Mouse (Mus musculus) embryonic facial prominence, embryonic 12.5 days (tissue): Measurements from ENCODE around the gene Mcts2. TPM values are rescaled to one million over a fixed set of nuclear protein-coding genes. Genes with fewer than 3 reads are reported as not detected.
A peak's percentile ranks its signal among the peaks of the same experiment; 100 is the strongest.

Experiments used
- ATAC-seq: fragments of 200-750 bp; cut with Nextera tagmentation; 2 replicates; pipeline ENCODE4 v1.8.0; 2017; ENCODE audit not compliant: insufficient number of reproducible peaks, insufficient read depth, low FRiP score, low TSS enrichment
- H3K27ac ChIP-seq: fragments of 300-500 bp; sonication (generic); 2 replicates; pipeline ENCODE4 v1.5.1; 2016; ENCODE audit warnings: mild to moderate bottlenecking
- H3K27me3 ChIP-seq: fragments of 300-500 bp; sonication (generic); 2 replicates; pipeline ENCODE4 v1.6.1; 2016; ENCODE audit warnings: mild to moderate bottlenecking, moderate library complexity
- H3K36me3 ChIP-seq: fragments of 300-500 bp; sonication (generic); 2 replicates; pipeline ENCODE4 v1.6.1; 2016; ENCODE audit warnings: mild to moderate bottlenecking
- H3K4me1 ChIP-seq: fragments of 300-500 bp; sonication (generic); 2 replicates; pipeline ENCODE4 v1.6.1; 2016
- H3K4me2 ChIP-seq: fragments of 300-500 bp; sonication (generic); replicated peaks from 2 replicates; pipeline ENCODE4 v1.6.1; 2016; ENCODE audit warnings: mild to moderate bottlenecking, moderate library complexity
- H3K4me3 ChIP-seq: fragments of 300-500 bp; sonication (generic); 2 replicates; pipeline ENCODE4 v1.5.1; 2016; ENCODE audit warnings: mild to moderate bottlenecking
- H3K9ac ChIP-seq: fragments of 300-500 bp; sonication (generic); 2 replicates; pipeline ENCODE4 v1.6.1; 2016; ENCODE audit warnings: mild to moderate bottlenecking, moderate library complexity
- H3K9me3 ChIP-seq: fragments of 300-500 bp; sonication (generic); 2 replicates; pipeline ENCODE4 v1.6.1; 2016; ENCODE audit warnings: mild to moderate bottlenecking, moderate library complexity
- WGBS: fragments of 180-500 bp; shearing (Covaris S2); methylation state at CpG from one replicate; pipeline ENCODE4 v1.1.7; 2016; 5-methylcytosine and 5-hydroxymethylcytosine counted together
- polyA plus RNA-seq: library from polyadenylated mRNA; unstranded; fragments of >200 nt; fragmentation: Nextera tagmentation; extraction: Ambion mirVana; gene quantifications from 2 replicates; pipeline ENCODE4 v1.2.1, GENCODE M21; 2016

Mcts2 gene
- polyA plus RNA-seq, 1 experiment from 2014 or later: 38.9 TPM

DNA sequence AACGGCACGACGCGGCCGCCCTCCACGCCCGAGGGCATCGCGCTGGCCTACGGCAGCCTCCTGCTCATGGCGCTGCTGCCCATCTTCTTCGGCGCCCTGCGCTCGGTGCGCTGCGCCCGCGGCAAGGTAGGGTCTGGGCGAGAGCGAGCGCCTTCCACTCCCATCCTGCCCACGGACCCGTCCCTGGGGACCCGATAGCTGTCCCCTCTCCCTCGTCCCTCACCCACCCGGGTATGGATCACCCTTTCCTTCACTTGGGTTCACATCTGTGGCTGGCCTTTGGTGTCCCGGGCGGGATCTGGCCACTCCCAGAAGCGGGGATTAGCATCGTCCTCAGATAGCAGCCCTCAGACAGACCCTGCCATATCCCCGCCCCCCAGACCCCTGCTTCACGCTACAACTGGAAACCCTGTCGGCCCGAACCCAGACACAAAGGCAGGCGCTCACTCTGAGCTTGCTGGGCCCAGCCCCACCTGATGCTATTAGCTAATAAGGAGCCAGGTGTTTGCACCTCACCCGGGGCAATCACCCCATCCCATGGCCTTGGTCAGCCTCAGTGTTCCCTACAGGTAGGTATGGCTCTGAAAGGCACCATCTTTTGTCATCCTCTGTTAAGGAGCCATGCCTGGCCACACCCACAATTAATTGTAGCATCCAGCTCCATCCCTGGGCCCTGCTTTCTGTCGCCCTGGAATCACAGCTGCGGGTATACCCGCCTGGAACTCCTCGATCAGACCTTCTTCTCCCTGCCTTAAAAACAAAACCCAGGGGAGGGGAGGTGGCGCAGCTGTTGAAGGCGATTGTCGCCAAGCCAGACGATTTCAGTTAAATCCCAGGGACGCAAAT lies 17.0 kb upstream of the Mcts2 start:
- under 1% methylated on average over 46 of the region's 46 CpGs for WGBS
- Histone ChIP-seq H3K9ac (peak overlapping the region; percentile 98), H3K9me3 (no peaks in the 10 kb centered on the region), H3K4me2 (peak overlapping the region; percentile 69), H3K4me1 (peaks cover 26% of the 10 kb centered on the region), H3K27me3 (no peaks in the 10 kb centered on the region), H3K4me3 (peak overlapping the region; percentile 99), H3K27ac (peak overlapping the region; percentile 98), H3K36me3 (peaks cover 21% of the 10 kb centered on the region)
- peak; percentile 75 for ATAC-seq

DNA sequence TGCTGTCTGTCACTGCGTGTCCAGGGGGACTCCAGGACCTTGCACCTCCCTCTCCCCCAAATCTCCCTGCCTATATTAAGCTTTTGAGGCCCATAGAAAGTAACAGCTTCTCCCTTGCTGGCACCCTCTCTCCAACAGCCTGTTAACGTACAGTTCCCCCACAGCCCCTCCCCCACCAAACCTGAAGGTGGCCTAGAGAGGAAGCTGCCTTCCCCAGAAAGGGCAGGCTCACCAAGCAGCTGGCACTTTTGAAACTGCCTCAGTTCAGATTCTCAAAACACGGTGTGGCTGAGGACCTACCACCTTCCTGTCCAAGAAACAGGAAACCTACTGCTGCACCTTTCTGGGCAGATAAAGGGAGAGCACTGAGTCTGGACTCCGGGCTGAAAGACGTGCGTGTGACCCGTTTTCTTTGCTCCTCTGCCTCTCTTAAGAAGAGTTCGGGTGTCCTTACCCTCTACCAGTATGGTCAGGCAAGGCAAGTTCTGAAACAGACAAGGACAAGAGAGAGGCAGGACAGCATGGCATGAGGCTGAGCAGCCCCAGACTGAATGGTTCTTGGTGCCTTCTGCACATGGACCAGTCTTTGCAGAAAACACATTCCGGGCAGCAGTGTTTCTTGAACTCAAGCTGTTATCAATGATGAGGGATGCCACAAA lies 15.7 kb upstream of the Mcts2 start:
- 53% methylated on average over 9 of the region's 9 CpGs for WGBS
- peak overlapping the region; percentile 69 for H3K4me2 ChIP-seq
- H3K9ac ChIP-seq: peak overlapping the region; percentile 98
- no peaks in the 10 kb centered on the region for H3K27me3 ChIP-seq
- H3K4me3 ChIP-seq: peak overlapping the region; percentile 99
- H3K36me3 ChIP-seq: peaks cover 34% of the 10 kb centered on the region
- peaks cover 31% of the 10 kb centered on the region for H3K4me1 ChIP-seq
- H3K27ac ChIP-seq: peak overlapping the region; percentile 98
- ATAC-seq: no peak
- no peaks in the 10 kb centered on the region for H3K9me3 ChIP-seq

DNA sequence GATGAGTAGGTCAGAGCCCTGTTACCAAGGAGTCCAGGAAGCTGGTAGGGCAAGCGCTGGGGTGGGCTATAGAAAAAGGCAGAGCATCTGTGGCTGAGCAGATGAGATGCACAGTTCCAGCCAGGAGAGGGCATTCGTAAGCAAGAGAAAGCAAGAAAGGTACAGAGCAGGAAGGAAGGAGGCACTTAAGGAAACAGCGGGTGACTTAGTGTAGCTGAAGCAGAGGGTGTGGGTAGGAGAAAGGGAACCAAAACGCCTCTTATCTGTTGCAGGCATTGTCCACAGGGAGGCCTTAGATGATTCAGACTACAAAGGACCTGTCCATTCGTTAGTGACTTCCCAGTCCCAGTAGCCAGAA lies 15.2 kb upstream of the Mcts2 start:
- Histone ChIP-seq H3K27ac (peak overlapping the region; percentile 98; the same call in 1 of the 2 replicates), H3K4me2 (peak overlapping the region; percentile 69), H3K4me3 (peak overlapping the region; percentile 99), H3K4me1 (peaks cover 31% of the 10 kb centered on the region), H3K36me3 (peaks cover 39% of the 10 kb centered on the region), H3K9ac (peak overlapping the region; percentile 98), H3K9me3 (no peaks in the 10 kb centered on the region), H3K27me3 (no peaks in the 10 kb centered on the region)
- no peak for ATAC-seq
- 33% methylated on average over 5 of the region's 5 CpGs for WGBS

DNA sequence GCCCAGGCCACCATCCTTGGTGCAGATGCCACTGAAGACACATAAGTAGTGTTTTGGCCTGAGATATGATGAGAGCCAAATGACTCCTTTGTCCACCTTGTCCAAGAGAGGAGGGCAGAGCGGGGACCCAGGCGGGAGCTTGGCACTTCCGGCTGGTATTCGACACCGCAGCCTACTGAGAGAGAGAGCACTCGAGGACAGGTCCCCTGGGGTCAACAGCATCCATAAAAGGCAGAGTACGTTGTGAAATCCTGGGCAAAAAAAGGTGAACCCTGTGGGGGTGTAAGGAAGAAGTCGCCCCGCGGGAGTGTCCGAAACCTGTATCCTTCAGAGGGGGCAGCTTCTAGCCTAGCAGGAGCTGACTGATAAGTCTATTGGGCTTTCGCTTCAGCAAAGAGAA lies 14.7 kb upstream of the Mcts2 start:
- peak overlapping the region; percentile 99 for H3K4me3 ChIP-seq

DNA sequence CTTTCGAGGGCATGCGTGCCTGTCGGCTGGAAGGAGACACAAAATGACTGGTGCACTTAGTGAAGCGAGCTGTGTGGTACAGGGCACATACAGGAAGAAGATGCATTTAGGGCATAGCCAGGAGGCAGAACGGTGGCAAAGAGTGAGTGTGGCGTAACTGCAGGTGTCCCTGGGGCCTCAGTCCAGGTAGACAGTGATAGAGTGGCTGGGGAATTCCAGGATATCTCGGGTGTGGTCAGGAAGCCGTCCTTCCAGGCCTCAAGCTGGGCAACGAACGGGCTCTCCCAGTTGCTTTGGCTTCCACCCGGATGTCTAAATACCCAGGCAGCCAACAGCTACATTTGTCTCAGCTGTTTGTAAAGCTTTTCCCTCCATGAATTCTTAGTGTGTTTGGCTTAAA lies 12.7 kb upstream of the Mcts2 start:
- Histone ChIP-seq H3K9me3 (no peaks in the 10 kb centered on the region), H3K4me1 (peaks cover 31% of the 10 kb centered on the region), H3K36me3 (peaks cover 59% of the 10 kb centered on the region), H3K4me3 (no peak overlapping the region), H3K4me2 (no peak overlapping the region), H3K27me3 (no peaks in the 10 kb centered on the region), H3K9ac (no peak overlapping the region), H3K27ac (no peak overlapping the region)
- ATAC-seq: no peak
- WGBS: 88% methylated on average over 11 of the region's 11 CpGs

More for the DNA sequence above, 14.7 kb upstream of the Mcts2 start:
- Histone ChIP-seq H3K27me3 (no peaks in the 10 kb centered on the region), H3K4me1 (peaks cover 31% of the 10 kb centered on the region), H3K9me3 (no peaks in the 10 kb centered on the region), H3K36me3 (peaks cover 44% of the 10 kb centered on the region), H3K9ac (peak overlapping the region; percentile 98), H3K27ac (no peak overlapping the region), H3K4me2 (peak overlapping the region; percentile 69)
- ATAC-seq: no peak
- WGBS: 75% methylated on average over 12 of the region's 12 CpGs

DNA sequence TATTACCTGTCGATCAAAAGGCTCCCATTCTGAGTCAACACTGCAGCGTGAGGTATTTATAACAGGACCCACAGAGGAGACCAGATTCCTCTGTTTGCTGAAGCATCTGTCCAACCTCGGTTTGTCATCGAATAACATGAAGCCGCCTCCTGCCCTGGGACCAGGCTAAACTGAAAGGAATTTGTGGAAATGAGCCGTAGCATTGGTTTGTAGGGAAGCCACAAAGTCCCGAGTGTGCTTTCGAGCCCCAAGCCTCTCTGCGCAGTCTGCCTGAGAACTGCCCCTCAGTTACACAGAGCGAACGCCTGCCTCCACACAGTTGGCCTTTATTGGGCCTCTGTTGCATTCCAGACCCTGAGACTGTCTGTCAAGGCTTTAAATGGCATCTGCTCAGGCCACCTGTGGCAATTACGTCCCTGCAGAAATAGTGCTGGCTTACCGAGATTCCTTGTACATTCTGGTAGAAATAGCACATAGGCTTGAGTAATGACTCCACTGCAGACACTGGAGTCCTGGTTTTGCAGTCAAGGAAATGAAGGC lies 11.5 kb upstream of the Mcts2 start:
- 79% methylated on average over 13 of the region's 13 CpGs for WGBS
- Histone ChIP-seq H3K27me3 (no peaks in the 10 kb centered on the region), H3K4me1 (peaks cover 31% of the 10 kb centered on the region), H3K4me3 (no peak overlapping the region), H3K4me2 (no peak overlapping the region), H3K9ac (no peak overlapping the region), H3K27ac (no peak overlapping the region), H3K9me3 (no peaks in the 10 kb centered on the region), H3K36me3 (peaks cover 70% of the 10 kb centered on the region)
- no peak for ATAC-seq

DNA sequence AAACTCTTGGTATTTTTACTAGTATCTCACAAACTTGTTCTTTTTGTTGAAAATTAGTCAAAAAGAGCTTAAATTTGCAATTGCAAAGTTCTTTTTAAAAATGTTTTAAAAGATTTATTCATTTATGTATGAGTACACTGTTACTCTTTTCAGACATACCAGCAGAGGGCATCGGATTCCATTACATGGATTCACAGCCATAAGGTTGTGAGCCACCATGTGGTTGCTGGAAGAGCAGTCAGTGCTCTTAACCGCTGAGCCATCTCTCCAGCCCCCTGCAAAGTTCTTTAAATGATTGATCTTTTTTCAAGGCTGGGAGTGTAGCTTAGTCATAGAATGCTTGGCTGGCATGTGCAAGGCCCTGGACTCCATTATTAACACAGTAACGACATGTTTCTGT lies 8.5 kb upstream of the Mcts2 start:
- Histone ChIP-seq H3K4me1 (peaks cover 5% of the 10 kb centered on the region; the same call in 1 of the 2 replicates), H3K27ac (no peak overlapping the region), H3K9me3 (no peaks in the 10 kb centered on the region), H3K4me3 (no peak overlapping the region), H3K4me2 (no peak overlapping the region), H3K27me3 (no peaks in the 10 kb centered on the region), H3K9ac (no peak overlapping the region), H3K36me3 (peaks cover 89% of the 10 kb centered on the region)
- WGBS: 64% methylated on average over 3 of the region's 3 CpGs
- no peak for ATAC-seq

DNA sequence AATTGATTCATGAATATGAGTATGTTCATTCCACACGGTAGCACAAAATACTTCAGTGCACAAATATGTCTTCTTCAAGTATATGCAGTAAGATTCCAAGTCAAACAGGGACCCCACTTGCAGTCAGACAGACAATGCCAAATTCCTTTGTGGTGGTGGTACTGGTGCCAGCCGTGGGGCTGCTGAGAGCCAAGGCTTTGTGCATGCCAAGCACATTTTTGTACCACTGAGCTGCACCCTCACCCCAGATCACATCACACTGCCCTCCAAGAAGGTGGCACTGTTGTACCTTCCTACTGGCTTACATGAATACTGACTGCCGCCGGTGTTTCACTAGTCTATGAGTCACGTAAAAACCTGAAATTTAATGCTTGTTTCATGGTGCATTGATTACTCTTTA lies 7.9 kb upstream of the Mcts2 start:
- Histone ChIP-seq H3K36me3 (peaks cover 95% of the 10 kb centered on the region), H3K27me3 (no peaks in the 10 kb centered on the region), H3K9me3 (no peaks in the 10 kb centered on the region), H3K9ac (no peak overlapping the region), H3K4me3 (no peak overlapping the region), H3K4me1 (peaks cover 5% of the 10 kb centered on the region; the same call in 1 of the 2 replicates), H3K27ac (no peak overlapping the region), H3K4me2 (no peak overlapping the region)
- 90% methylated on average over 5 of the region's 5 CpGs for WGBS
- no peak for ATAC-seq

DNA sequence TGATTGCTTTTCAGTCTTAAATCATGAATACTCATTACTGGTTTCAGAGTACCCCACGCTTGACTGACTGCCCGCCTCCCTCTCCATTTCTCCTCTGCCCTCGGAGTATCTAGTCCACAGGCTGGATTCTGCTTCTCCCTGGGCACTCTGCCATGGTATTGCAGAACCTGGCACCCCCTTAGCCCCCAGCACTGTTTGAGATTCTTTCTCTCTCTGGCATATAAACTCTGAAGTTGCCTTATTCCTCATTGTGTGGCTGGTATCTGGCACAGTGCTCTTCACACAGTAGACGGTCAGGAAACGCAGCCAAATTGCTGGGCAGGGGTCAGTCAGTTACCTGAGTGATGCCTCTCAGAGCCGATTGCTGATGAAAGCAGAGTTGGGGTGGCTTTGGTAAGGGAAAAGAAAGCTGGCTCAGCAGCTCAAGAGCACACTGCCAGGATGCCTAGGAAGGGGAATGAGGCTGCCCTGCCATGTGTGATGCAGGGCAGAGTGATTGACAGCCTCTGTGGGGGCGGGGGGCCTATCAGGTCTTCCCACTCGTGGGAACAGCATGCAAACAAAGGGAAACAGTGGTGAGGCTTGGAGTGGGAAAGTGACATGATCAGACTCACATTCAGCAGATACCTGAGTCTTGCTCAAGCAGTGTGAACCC lies 7.0 kb upstream of the Mcts2 start:
- 84% methylated on average over 8 of the region's 8 CpGs for whole genome bisulfite sequencing
- H3K4me1 ChIP-seq: peaks cover 5% of the 10 kb centered on the region; the same call in 1 of the 2 replicates
- no peak for ATAC-seq
- H3K9me3 ChIP-seq: no peaks in the 10 kb centered on the region
- H3K27ac ChIP-seq: no peak overlapping the region
- H3K4me2 ChIP-seq: no peak overlapping the region
- no peaks in the 10 kb centered on the region for H3K27me3 ChIP-seq
- peaks cover 95% of the 10 kb centered on the region for H3K36me3 ChIP-seq
- no peak overlapping the region for H3K9ac ChIP-seq
- H3K4me3 ChIP-seq: no peak overlapping the region

DNA sequence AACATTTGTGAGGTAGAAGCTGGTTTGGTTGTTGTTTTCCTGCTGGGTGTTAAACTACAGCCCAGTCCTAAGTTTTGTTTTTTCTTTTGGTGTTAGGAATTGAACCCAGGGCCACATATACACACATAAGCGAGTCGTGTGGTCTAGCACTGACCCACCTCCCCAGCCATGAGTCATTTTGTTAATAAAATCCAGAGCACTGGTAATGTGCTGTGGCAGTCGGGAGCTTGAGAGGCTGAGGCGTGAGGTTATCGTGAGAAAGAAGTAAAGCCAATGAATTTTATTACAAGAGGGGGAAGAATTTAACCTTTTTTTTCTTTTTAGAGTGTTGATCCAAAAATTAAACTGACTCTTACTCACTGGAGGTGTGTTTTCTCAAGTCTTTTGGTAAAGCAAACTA lies 3.7 kb upstream of the Mcts2 start:
- Histone ChIP-seq H3K4me1 (no peaks in the 10 kb centered on the region; the same call in 1 of the 2 replicates), H3K9me3 (peaks cover 11% of the 10 kb centered on the region; the same call in 1 of the 2 replicates), H3K27me3 (no peaks in the 10 kb centered on the region), H3K9ac (no peak overlapping the region), H3K4me2 (no peak overlapping the region), H3K4me3 (no peak overlapping the region), H3K36me3 (peaks cover 96% of the 10 kb centered on the region), H3K27ac (no peak overlapping the region)
- no peak for ATAC-seq
- WGBS: 89% methylated on average over 5 of the region's 5 CpGs

DNA sequence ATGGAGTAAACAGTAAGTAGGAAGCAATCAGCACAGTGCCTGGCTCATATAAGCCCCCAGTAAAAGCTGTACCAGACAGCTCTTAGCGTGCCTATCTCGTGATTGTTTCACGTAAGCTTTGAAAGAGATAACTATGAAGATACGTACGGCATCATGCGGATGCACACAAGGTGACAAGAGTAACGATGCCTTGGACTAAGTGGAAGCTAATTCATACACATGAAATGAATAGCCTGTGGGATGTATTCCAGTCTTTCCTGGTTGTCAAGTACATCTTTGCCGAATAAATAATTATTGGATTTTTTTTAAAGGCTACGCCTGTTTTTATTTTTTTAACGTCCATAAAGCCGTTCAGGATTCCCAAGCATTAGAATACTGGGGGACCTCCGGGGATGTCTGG lies 436 bp upstream of the Mcts2 start:
- Histone ChIP-seq H3K27me3 (no peaks in the 10 kb centered on the region), H3K9me3 (peaks cover 11% of the 10 kb centered on the region; the same call in 1 of the 2 replicates), H3K4me1 (no peaks in the 10 kb centered on the region; the same call in 1 of the 2 replicates), H3K36me3 (peaks cover 95% of the 10 kb centered on the region), H3K4me3 (no peak overlapping the region), H3K9ac (no peak overlapping the region), H3K27ac (no peak overlapping the region), H3K4me2 (peak overlapping the region; percentile 24)
- ATAC-seq: no peak
- WGBS: 67% methylated on average over 12 of the region's 12 CpGs
